Mouse (Mus musculus) myocyte (in vitro differentiated cells): Measurements from ENCODE around the gene Syt13.

Experiments used
- POLR2A ChIP-seq: IDR thresholded peaks from one replicate; pipeline ENCODE4 v1.6.1; 2011; ENCODE audit warnings: low read depth, mild to moderate bottlenecking, control low read depth, moderate library complexity; ENCODE audit not compliant: insufficient read length
- TCF3 ChIP-seq: IDR thresholded peaks from one replicate; pipeline ENCODE4 v1.6.1; 2011; ENCODE audit warnings: low read depth, control low read depth; ENCODE audit not compliant: insufficient read length

GRCm38 (mm10) chr2:92883039-92883911 lies 31.6 kb upstream of the Syt13 start:
- TF ChIP-seq POLR2A (no peak), TCF3 (no peak)
